Mouse (Mus musculus) megakaryocyte, embryonic 14.5 days (primary cell): ENCODE data around the gene Pald1.

Experiments
- FLI1 ChIP-seq: IDR thresholded peaks from 2 replicates; pipeline ENCODE4 v1.6.1; 2012; ENCODE audit warnings: low read length, inconsistent platforms, mixed read lengths
- GATA1 ChIP-seq: IDR thresholded peaks from 3 replicates; pipeline ENCODE4 v1.6.1; 2012; ENCODE audit warnings: mixed read lengths, low read length, inconsistent platforms, borderline replicate concordance

DNA sequence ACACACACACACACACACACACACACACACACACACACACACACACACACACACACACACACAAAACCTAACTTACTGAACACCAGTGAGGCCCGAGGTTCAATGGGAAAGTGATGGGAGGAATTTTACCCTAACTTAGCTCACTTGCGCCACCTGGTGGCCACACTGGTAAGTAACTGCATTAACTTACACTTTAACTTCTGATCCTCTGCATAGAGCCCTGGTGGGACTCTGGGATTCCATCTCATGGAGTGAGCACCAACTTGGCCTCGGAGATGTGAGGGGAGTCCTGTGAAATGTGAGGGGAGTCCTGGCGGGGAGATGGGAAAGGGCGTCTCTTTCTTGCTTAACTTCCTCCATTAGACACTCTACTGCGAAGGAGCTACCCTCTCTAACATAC is 47.2 kb downstream of the Pald1 start:
- TF ChIP-seq GATA1: no peak
- TF ChIP-seq FLI1: no peak
